Mouse (Mus musculus): ENCODE measurements around the gene Shc2. TPM values are rescaled to one million over a fixed set of nuclear protein-coding genes. Genes with fewer than 3 reads are reported as not detected.

Shc2 gene
- polyA plus RNA-seq, 1 experiment from 2014 or later = 2.0 TPM

DNA sequence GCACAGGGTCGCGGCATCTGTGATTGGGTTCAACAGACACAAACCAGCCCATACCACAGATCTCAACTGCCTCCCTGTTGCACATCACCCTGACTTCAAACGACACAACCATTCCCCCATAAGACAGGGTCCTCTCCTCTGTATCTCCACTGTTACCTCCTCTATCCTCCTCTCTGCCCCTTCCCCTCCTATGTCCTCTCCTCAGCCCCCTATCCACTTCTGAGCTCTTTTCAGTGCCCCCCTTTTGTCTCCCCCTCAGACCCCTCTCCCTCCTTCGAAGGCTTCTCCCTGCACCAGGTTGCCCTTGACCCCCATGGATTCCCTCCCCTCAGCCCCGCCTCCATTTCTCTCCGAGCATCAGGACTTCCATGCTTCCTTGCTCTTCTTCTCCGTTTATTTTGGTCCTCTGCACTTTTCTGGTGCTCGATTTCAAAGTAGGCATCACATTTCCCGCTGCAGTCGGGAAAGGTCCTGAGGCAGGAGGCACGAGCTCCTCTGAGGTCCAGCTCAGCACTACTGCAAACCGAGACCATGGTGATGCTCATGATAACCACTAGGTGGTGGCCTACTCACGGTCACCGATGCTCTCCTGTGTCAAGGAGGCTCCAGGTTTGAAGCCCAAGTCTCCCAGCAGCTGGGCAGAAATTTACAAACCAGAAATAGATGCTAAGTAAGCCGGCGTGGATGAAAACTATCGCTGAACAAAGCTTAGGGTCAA, 42.7 kb downstream of the Shc2 start:
- Histone ChIP-seq H3K4me1 (ENCODE audit: control insufficient read depth, insufficient read depth, low read length) (no peaks in the 10 kb centered on the region), H3K27me3 (ENCODE audit: control insufficient read depth, insufficient read depth, low read length) (peaks cover 19% of the 10 kb centered on the region), H3K27ac (ENCODE audit: low read length) (no peak overlapping the region), H3K4me3 (ENCODE audit: low read length) (no peak overlapping the region), H3K36me3 (ENCODE audit: control insufficient read depth, insufficient read depth) (no peaks in the 10 kb centered on the region), H3K9ac (ENCODE audit: low read length) (no peak overlapping the region), H3K4me2 (ENCODE audit: low read depth, low read length) (no peak overlapping the region), H3K9me3 (replicated peaks; ENCODE audit: control insufficient read depth, low read length) (no peaks in the 10 kb centered on the region)
- 14% methylated on average over 17 of the region's 17 CpGs for WGBS
- peak; percentile 76; the same call in 1 of the 2 replicates for ATAC-seq (replicated peaks; ENCODE audit: extremely low read depth, insufficient read depth, low FRiP score)

DNA sequence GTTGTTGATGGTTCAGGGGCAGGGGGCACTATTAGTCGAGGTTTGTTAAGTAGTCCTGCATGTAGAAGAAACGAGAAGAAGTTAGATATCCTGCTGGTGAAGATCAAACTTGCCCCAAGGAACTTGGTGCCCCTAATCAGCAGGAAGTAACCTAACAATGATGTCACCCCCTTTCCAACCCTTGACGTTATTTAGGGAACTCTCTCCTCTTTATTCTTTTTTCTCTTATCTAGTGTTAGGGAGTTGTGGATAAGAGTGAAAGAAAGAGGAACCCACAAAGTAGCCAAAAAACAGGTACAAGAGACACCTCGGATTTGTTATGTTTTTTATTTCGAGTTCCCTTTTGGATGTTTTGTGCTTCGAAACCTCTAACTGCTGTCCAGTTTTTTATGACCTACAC, 43.6 kb downstream of the Shc2 start:
- no peak overlapping the region for H3K27ac ChIP-seq (ENCODE audit: low read length)
- no peak overlapping the region for H3K9ac ChIP-seq (ENCODE audit: low read length)
- H3K4me3 ChIP-seq (ENCODE audit: low read length) = no peak overlapping the region
- H3K4me1 ChIP-seq (ENCODE audit: control insufficient read depth, insufficient read depth, low read length) = no peaks in the 10 kb centered on the region
- no peak for ATAC-seq (replicated peaks; ENCODE audit: extremely low read depth, insufficient read depth, low FRiP score)
- H3K36me3 ChIP-seq (ENCODE audit: control insufficient read depth, insufficient read depth) = no peaks in the 10 kb centered on the region
- peaks cover 19% of the 10 kb centered on the region for H3K27me3 ChIP-seq (ENCODE audit: control insufficient read depth, insufficient read depth, low read length)
- no peaks in the 10 kb centered on the region for H3K9me3 ChIP-seq (replicated peaks; ENCODE audit: control insufficient read depth, low read length)
- whole genome bisulfite sequencing = 42% methylated on average over 6 of the region's 6 CpGs
- H3K4me2 ChIP-seq (ENCODE audit: low read depth, low read length) = no peak overlapping the region

DNA sequence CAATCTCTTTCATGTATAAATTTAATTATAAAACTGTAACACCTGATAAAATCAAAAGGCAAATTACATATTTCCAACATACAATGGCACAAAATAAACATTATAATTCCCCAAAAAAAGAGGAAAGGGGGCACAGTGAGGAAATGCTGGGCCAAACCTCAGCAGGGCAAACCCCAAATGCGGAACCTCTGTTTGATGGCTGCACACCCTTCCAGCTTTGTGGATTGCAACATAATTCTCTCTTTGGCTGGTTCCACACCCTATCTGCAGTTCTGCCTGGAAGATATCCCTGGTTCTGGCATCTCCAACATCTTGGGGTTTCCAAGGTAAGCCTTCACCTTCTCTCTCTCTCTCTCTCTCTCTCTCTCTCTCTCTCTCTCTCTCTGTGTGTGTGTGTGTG, 47.0 kb downstream of the Shc2 start:
- WGBS = 90% methylated on average over 1 of the region's 1 CpGs

DNA sequence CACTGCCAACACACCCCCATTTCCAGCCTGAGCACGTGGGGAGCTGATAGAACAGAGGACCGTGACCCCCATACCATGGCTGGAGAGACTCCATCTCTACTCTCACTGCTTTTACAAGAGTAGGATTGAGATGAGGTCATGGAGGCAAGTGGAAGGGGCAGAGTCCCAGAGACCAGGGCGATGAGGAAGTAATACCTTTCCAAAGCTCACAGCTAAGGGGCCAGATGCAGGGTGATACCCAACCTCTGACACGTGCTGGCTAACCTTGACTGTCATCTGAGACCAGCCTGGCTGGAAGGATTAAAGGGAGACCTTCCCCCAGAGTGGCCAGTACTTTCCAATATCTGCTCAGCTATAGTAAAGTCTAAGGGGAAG, 50.0 kb downstream of the Shc2 start:
- no peaks in the 10 kb centered on the region for H3K27me3 ChIP-seq (ENCODE audit: control insufficient read depth, insufficient read depth, low read length)
- H3K4me1 ChIP-seq (ENCODE audit: control insufficient read depth, insufficient read depth, low read length) = no peaks in the 10 kb centered on the region
- H3K27ac ChIP-seq (ENCODE audit: low read length) = no peak overlapping the region
- H3K4me3 ChIP-seq (ENCODE audit: low read length) = no peak overlapping the region
- no peak for ATAC-seq (replicated peaks; ENCODE audit: extremely low read depth, insufficient read depth, low FRiP score)
- 52% methylated on average over 4 of the region's 4 CpGs for whole genome bisulfite sequencing
- H3K36me3 ChIP-seq (ENCODE audit: control insufficient read depth, insufficient read depth) = no peaks in the 10 kb centered on the region
- no peak overlapping the region for H3K4me2 ChIP-seq (ENCODE audit: low read depth, low read length)
- H3K9me3 ChIP-seq (replicated peaks; ENCODE audit: control insufficient read depth, low read length) = no peaks in the 10 kb centered on the region
- no peak overlapping the region for H3K9ac ChIP-seq (ENCODE audit: low read length)

More for the DNA sequence above, 47.0 kb downstream of the Shc2 start:
- no peak for ATAC-seq (replicated peaks; ENCODE audit: extremely low read depth, insufficient read depth, low FRiP score)
- Histone ChIP-seq H3K4me2 (ENCODE audit: low read depth, low read length) (no peak overlapping the region), H3K27ac (ENCODE audit: low read length) (no peak overlapping the region), H3K9ac (ENCODE audit: low read length) (no peak overlapping the region), H3K9me3 (replicated peaks; ENCODE audit: control insufficient read depth, low read length) (no peaks in the 10 kb centered on the region), H3K4me3 (ENCODE audit: low read length) (no peak overlapping the region), H3K27me3 (ENCODE audit: control insufficient read depth, insufficient read depth, low read length) (peaks cover 9% of the 10 kb centered on the region), H3K4me1 (ENCODE audit: control insufficient read depth, insufficient read depth, low read length) (no peaks in the 10 kb centered on the region), H3K36me3 (ENCODE audit: control insufficient read depth, insufficient read depth) (no peaks in the 10 kb centered on the region)

DNA sequence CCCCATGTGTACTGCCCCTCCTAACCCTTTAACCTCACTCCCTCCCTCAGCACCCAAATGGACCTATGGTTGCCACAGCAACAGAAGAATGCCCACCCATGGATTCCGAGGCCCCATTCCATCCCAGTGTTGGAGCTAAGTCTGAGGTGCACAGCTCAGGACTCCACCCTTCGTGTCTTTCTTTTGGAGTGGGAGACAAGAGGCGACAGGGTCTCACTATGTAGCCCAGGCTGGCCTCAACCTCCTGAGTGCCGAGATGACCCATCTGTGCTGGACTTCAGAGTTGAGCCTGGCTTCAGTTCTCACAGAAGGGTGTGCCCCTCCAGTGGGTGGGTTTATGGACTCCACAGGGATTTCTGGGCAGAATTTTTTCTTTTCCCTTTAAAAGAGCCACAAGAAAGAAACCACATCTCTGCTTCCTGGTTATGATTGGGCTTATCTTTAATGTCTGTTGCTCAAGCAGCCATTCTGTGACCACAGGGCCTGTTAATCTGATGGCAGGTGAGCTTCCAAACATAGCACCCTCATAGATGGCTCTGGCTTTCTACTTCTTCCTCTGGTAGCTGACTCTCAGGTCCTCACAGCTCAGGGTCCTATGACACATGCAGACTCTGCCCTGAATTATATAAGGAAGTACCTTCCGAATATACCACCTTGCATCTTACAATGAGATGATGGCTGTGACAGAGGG, 50.5 kb downstream of the Shc2 start, which contains the start of gene Theg:
Gene Theg (minus strand): TSS at position 271 of the 691 bp plus-strand sequence.
- no peak within 1 kb of the TSS for H3K4me2 ChIP-seq (ENCODE audit: low read depth, low read length)
- no peaks in the 10 kb centered on the region for H3K36me3 ChIP-seq (ENCODE audit: control insufficient read depth, insufficient read depth)
- H3K9ac ChIP-seq (ENCODE audit: low read length) = no peak within 1 kb of the TSS
- no peak within 1 kb of the TSS for H3K4me3 ChIP-seq (ENCODE audit: low read length)
- 77% methylated on average over 5 of the region's 5 CpGs for WGBS
- no peaks in the 10 kb centered on the region for H3K9me3 ChIP-seq (replicated peaks; ENCODE audit: control insufficient read depth, low read length)
- ATAC-seq (replicated peaks; ENCODE audit: extremely low read depth, insufficient read depth, low FRiP score) = no peak
- H3K4me1 ChIP-seq (ENCODE audit: control insufficient read depth, insufficient read depth, low read length) = no peaks in the 10 kb centered on the region
- H3K27me3 ChIP-seq (ENCODE audit: control insufficient read depth, insufficient read depth, low read length) = no peaks in the 10 kb centered on the region
- no peak within 1 kb of the TSS for H3K27ac ChIP-seq (ENCODE audit: low read length)

DNA sequence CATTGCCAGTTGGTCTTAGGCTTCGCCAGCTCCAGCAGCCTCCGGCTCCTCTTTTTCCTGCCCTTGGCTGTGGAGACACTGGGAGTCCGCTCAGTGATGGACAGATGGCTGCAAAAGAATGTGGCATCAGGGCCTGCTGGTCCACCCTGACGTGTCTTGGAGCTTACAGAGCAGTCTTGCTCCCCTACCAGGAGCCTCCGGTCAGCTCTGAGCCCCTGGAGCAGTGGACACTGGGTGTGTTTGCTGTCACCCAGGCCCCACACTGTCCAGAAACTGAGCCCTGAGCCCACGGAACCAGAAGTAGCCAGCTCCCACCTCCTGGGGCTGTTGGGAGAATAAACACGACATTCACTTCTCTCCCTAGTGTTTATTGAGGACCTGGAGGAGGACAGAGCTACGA, 51.5 kb downstream of the Shc2 start:
- WGBS = 56% methylated on average over 8 of the region's 8 CpGs

DNA sequence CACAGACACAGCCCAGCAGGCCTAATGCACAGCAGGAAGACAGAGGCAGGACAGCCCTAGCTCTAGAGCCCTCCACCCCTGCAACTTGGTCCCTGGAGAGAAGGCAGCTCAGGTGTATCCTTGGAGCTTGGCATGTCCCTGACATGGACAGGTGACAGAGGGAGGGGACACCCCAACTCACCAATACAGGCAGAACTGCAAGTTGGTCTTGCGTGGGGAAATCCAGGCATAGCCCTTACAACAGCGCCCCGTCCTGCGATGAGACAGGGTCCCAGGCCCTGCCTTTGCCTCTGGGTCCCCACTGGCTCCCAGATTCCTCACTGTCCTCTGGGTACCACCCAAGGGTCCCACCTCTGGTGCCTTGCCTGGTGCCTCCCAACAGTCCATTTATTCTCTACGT, 52.0 kb downstream of the Shc2 start:
- Histone ChIP-seq H3K9me3 (replicated peaks; ENCODE audit: control insufficient read depth, low read length) (peaks cover 2% of the 10 kb centered on the region; the same call in 1 of the 2 replicates), H3K4me2 (ENCODE audit: low read depth, low read length) (no peak overlapping the region), H3K36me3 (ENCODE audit: control insufficient read depth, insufficient read depth) (no peaks in the 10 kb centered on the region), H3K4me3 (ENCODE audit: low read length) (no peak overlapping the region), H3K9ac (ENCODE audit: low read length) (no peak overlapping the region), H3K4me1 (ENCODE audit: control insufficient read depth, insufficient read depth, low read length) (no peaks in the 10 kb centered on the region), H3K27me3 (ENCODE audit: control insufficient read depth, insufficient read depth, low read length) (no peaks in the 10 kb centered on the region), H3K27ac (ENCODE audit: low read length) (no peak overlapping the region)
- WGBS = 91% methylated on average over 5 of the region's 5 CpGs
- ATAC-seq (replicated peaks; ENCODE audit: extremely low read depth, insufficient read depth, low FRiP score) = no peak

More for the DNA sequence above, 51.5 kb downstream of the Shc2 start:
- H3K27ac ChIP-seq (ENCODE audit: low read length) = no peak overlapping the region
- no peak overlapping the region for H3K4me2 ChIP-seq (ENCODE audit: low read depth, low read length)
- H3K27me3 ChIP-seq (ENCODE audit: control insufficient read depth, insufficient read depth, low read length) = no peaks in the 10 kb centered on the region
- no peak overlapping the region for H3K4me3 ChIP-seq (ENCODE audit: low read length)
- H3K36me3 ChIP-seq (ENCODE audit: control insufficient read depth, insufficient read depth) = no peaks in the 10 kb centered on the region
- H3K9ac ChIP-seq (ENCODE audit: low read length) = no peak overlapping the region
- ATAC-seq (replicated peaks; ENCODE audit: extremely low read depth, insufficient read depth, low FRiP score) = no peak
- no peaks in the 10 kb centered on the region for H3K9me3 ChIP-seq (replicated peaks; ENCODE audit: control insufficient read depth, low read length)
- no peaks in the 10 kb centered on the region for H3K4me1 ChIP-seq (ENCODE audit: control insufficient read depth, insufficient read depth, low read length)

DNA sequence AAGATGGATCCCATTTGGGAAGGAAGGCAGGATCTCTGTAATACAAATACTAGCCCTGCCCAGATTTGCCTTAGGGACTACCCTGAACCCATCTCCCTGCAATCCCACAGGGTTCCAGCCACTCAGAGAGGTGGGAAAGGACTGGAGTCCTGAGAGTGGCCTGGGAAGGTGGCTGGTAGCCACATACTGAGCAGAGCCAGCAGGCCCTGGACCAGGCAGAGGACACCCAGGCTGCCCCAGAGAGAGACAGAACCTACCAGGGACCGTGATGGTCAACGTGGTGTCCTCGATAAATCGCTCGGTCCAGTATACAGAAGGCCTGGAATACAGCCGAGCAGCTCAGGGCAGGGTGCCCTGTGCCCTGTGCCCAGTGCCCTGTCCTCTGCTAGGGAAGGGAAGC, 52.6 kb downstream of the Shc2 start:
- H3K36me3 ChIP-seq (ENCODE audit: control insufficient read depth, insufficient read depth) = no peaks in the 10 kb centered on the region
- no peak overlapping the region for H3K4me2 ChIP-seq (ENCODE audit: low read depth, low read length)
- H3K9ac ChIP-seq (ENCODE audit: low read length) = no peak overlapping the region
- H3K27me3 ChIP-seq (ENCODE audit: control insufficient read depth, insufficient read depth, low read length) = no peaks in the 10 kb centered on the region
- ATAC-seq (replicated peaks; ENCODE audit: extremely low read depth, insufficient read depth, low FRiP score) = no peak
- WGBS = 90% methylated on average over 6 of the region's 6 CpGs
- H3K27ac ChIP-seq (ENCODE audit: low read length) = no peak overlapping the region
- H3K4me3 ChIP-seq (ENCODE audit: low read length) = no peak overlapping the region
- H3K4me1 ChIP-seq (ENCODE audit: control insufficient read depth, insufficient read depth, low read length) = no peaks in the 10 kb centered on the region
- peaks cover 2% of the 10 kb centered on the region; the same call in 1 of the 2 replicates for H3K9me3 ChIP-seq (replicated peaks; ENCODE audit: control insufficient read depth, low read length)

DNA sequence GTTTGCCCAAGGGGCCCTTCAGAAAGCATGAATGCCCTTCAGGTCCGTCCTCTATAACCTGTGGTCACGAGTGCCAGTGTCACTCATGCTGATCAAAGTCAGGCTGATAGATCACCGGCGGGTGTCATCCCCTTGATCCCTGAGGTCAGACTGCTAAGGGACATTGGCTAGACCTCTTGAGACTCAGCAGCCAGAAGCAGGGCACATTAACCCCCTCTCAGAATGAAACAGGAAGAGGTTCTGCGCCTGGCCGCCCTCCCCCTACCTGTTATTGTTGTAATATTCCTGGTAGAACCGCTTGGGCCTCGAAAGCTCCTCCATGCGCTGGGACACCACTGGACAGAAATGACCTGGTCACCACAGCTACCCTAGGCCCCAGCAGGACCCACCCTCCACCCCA, 53.3 kb downstream of the Shc2 start:
- Histone ChIP-seq H3K4me2 (ENCODE audit: low read depth, low read length) (no peak overlapping the region), H3K9ac (ENCODE audit: low read length) (no peak overlapping the region), H3K27me3 (ENCODE audit: control insufficient read depth, insufficient read depth, low read length) (no peaks in the 10 kb centered on the region; the same call in 1 of the 2 replicates), H3K9me3 (replicated peaks; ENCODE audit: control insufficient read depth, low read length) (peaks cover 2% of the 10 kb centered on the region; the same call in 1 of the 2 replicates), H3K36me3 (ENCODE audit: control insufficient read depth, insufficient read depth) (no peaks in the 10 kb centered on the region), H3K27ac (ENCODE audit: low read length) (no peak overlapping the region), H3K4me3 (ENCODE audit: low read length) (no peak overlapping the region), H3K4me1 (ENCODE audit: control insufficient read depth, insufficient read depth, low read length) (no peaks in the 10 kb centered on the region)
- ATAC-seq (replicated peaks; ENCODE audit: extremely low read depth, insufficient read depth, low FRiP score) = no peak
- WGBS = 71% methylated on average over 9 of the region's 9 CpGs
